Mouse (Mus musculus) MEL-GATA-1-ER (cell line): ENCODE results near the gene Dock10.
"Not testable (repeated sequence)": the region's sequence is repeated elsewhere in the genome, so short reads cannot be mapped to it uniquely, and the experiment has no call there.

Source experiments
- DNase-seq: peaks from one replicate; pipeline ENCODE4 v3.0.0-alpha.2; 2012; ENCODE audit warnings: low read depth; ENCODE audit errors: extremely low read depth

Dock10 gene

GRCm38 (mm10) chr1:80757977-80758797 is at the start of gene Dock10:
TSS of gene Dock10 (minus strand) at chr1:80758527.
- DNase-seq: no peak

GRCm38 (mm10) chr1:80806835-80807398 is 48.6 kb upstream of the Dock10 start:
- DNase-seq: no peak

- no peak for DNase-seq
Observed at GRCm38 (mm10) chr1:80802023-80802422, 43.7 kb upstream of the Dock10 start.

DNA sequence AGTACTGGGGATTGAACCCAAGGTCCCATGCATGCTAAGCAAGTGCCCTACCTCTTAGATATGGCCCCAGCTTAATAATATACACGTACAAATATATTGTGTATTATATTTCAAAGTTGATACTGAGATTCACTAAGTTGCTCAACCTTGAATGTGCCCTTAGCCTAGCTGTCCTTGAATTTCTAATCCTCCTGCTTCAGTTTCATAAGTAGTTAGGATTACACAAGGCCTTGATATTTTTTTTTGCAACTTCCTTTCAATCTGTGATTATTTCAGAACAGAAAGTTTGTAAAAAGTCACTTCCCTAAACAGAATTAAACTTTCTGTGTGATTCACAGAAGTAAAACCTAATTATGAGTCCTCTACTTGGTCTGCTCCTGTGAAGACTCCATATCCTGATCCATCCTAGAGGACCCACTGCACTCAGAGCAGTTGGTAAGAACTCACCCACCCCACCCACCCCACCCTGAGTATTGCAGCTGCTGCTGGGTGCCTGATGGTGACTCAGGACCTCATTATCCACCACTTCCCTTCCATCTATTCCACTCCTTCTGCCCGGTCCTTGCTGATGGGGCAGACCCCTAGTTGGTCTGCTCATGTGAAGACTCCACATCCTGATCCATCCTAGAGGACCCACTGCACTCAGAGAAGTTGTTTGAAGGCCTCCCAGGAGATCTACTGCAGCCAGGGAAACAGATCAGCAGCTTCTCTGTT is 26.9 kb upstream of the Dock10 start:
- DNase-seq: no peak

- no peak for DNase-seq
Observed at GRCm38 (mm10) chr1:80784155-80784554, 25.8 kb upstream of the Dock10 start.

GRCm38 (mm10) chr1:80765504-80765903 is 7.2 kb upstream of the Dock10 start:
- no peak for DNase-seq

DNA sequence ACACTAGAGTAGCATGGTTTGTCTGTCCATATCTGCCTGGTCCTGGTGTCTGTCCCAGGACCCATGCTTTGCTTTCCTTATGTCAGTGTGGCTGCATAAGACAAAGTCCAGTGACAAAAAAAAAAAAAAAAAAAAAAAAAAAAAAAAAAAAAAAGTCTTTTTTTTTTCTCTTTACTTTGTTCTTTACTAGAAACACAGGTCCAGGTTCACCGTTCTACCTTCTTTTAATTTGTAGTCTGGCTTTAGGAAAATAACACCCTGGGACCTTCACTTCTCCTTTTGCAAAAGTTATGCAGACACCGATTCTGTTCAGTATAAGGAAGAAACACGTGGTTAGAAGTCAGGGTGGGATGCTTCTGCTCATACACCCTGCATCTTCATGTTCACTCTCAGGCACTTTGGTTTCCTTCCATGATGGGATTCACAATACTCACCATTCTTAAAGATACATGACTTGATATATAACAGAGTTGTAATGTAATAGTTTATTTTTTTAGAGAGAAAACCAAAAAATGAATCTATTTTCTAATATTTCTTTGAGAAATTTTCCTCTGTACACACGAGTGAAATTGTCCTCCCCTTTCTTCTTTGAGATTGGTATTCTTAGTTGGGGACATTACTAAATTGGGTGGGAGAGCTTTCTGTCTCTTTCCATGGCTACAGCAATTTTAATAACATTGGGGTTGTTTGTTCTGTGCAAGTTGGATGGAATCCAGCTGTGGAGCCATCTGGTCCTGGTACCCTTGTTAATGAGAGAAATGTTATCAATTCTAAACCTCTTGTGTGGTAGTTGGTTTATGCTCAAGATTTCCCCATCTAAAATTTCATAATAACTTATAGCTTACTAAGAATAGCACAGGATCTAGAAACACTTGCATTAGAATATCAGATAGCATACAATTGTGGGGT is 5.0 kb upstream of the Dock10 start:
- no peak for DNase-seq

GRCm38 (mm10) chr1:80758798-80759184 is 464 bp upstream of the Dock10 start:
- DNase-seq: no peak

GRCm38 (mm10) chr1:80757650-80757976 is 714 bp downstream of the Dock10 start:
- DNase-seq: no peak

DNA sequence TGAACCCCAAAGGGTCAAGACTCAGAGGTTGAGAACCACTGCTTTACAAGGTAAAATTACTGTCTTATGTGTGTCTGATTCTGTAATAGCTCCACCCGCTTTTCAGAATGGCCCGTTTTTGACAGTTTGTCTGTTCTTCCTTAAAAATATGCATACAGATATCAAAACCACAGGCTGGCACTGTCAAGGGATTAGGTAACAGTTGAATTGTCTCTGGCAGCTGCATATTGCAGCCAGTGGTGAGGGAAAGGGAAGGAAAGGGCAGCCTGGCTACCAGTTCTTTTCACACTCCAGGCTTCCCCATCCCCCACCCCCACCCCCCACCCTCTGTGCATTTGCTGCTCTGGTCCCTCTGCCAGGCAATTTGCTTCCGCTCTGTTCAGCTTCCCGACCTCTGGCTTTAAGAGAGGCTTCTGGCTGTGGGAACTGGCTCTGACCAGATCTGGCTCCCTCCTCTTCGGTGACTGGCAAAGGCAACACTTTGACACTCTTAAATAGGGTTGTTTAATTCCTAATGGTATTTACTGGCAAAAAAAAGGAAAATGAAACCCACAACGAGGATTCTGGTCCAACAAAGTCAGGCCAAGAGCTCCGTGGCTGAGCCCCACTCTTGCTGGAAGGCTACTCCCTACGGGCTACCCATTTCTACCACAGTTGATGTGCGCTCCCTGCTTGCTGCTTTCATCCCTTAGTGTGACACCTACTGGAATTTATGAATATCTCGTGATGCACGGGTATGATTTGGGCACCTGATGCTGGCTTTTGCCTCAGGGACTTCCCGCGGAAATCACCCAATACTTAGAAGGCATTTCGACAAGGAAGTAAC is 1.3 kb downstream of the Dock10 start:
- DNase-seq: peak; percentile 69

DNA sequence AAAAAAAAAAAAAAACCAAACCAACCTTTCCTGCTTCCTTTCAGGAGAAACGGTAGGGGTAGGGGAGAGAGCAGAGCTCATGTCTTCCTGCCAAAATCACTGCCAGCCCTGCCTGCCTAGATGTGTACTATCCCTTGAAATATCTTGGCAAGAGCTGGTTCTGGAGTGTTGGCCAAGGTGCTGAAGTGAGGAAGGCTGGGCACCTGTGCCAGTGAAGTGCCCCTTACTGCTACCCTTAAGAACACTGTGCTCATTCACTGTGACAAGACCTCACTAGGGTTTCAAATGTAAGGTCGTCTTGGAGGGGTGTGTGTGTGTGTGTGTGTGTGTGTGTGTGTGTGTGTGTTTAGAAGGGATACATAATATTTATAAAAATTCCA is 2.3 kb downstream of the Dock10 start:
- DNase-seq: no peak

GRCm38 (mm10) chr1:80755296-80756059 is 2.8 kb downstream of the Dock10 start:
- no peak for DNase-seq

- DNase-seq: not testable (repeated sequence)
Observed at GRCm38 (mm10) chr1:80749122-80749521, 9.2 kb downstream of the Dock10 start.

DNA sequence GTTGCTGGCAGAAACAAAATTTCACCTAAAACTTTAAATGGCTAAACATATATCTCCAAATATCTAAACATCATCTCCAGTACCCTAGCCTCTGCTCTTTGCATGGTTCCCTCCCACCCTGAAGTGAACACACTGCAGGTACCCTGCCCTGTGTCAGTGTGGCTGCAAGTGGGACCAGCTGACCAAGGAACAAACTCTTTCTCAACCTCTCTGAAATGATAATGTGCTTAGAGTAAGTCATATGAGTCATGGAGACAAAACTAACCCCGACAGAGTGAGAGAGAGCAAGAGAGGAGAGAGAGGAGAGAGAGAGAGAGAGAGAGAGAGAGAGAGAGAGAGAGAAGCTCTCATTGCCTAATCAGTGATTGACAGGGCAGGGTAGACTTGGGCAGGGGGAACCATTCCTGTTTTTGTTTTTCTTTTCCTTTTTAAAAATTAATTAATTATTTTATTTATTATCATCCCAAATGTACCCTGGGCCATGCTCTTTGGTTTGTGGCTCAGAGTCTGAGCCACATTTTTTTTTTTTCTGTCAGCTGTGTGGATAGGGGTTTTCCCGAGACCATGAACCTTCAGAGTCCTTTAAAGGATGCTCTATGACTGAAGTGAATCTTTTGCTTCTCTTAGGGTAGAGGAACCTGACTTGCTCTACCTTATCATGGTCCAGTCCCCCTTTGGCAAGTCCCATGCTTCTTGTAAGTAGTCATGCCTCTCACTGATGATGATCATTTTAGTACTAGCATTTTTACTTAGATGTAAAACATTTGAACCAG is 11.4 kb downstream of the Dock10 start:
- no peak for DNase-seq

DNA sequence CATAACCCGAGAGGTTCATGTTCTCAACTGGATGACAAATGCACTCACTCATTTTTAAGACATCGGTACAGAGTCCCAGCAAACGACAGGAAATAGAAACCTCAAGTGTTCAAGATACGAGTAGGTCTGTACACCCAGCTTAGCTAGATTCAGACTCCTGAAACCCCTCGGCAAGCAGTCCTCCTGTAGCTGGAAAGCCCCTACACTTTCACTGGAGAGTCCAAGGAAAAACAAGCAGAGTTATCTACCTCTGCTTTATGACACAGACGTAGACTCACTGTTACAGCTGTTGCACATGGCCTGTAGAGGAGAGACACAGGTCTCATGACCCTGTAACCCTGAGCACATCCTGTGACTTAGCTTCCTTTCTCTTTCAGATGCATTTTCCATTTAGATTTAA is 12.1 kb downstream of the Dock10 start:
- DNase-seq: no peak

- no peak for DNase-seq
Observed at GRCm38 (mm10) chr1:80739472-80739871, 18.9 kb downstream of the Dock10 start.

DNA sequence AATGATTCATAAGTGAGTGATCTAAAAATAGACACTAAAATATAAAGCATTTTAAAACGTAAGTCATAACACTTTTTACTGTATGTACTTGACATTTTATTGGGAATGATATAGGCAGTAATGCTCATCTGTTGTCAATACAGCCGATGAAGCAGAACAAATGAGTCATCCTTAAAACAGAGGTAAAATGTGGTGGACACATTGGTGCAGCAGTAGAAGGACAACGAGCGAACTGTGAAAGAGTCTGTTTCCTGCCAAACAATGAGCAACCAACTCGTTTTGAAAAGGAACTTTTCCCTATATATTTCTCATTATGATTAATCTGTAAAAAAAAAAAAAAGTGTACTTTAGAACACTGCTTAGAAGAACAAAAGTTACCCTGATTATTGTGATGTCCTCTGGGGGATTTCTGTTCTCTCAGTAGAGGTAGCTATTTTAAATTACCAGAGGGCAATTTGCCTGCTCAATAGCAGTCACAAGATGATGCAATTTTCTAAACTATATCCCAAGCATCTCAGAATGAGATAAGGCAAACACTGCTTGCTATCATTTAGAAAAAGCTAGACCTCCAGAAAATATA is 20.4 kb downstream of the Dock10 start:
- no peak for DNase-seq

- DNase-seq: no peak
Observed at GRCm38 (mm10) chr1:80730582-80730981, 27.7 kb downstream of the Dock10 start.

DNA sequence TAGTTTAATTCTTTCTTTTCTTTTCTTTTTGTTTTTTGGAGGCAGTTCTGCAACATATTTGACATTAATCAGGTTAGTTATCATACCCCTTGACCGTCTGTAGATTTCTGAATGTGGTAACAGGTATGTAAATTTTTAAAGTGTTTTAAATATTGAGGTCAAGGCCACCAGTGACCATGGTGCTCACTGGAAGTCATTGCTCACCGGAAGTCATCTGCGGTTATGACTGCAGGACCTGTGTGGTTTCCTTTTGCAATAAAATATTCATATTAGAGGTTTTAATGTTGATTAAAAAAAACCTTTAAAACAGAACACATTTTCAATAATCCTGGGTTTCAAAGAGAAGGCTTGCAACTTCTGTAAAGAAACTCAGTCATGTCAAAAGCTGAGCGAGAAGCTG is 28.2 kb downstream of the Dock10 start:
- no peak for DNase-seq
